Mouse (Mus musculus) CH12.LX (cell line): Measurements from ENCODE around the gene Kcnn1.

Experiments
- CTCF ChIP-seq, 2 experiments: IDR thresholded peaks in 1 of 2; conservative IDR thresholded peaks in 1 of 2; 2 replicates each; pipeline ENCODE4 v1.5.1; 2011 to 2012; ENCODE audit warnings: low read depth in 2 of 2, low read length in 2 of 2, improper control_type of control experiment in 1 of 2, inconsistent platforms in 1 of 2, mild to moderate bottlenecking in 1 of 2, moderate library complexity in 1 of 2
- E2F4 ChIP-seq: IDR thresholded peaks from 2 replicates; pipeline ENCODE4 v1.6.1; 2011; ENCODE audit warnings: low read depth, low read length, improper control_type of control experiment; ENCODE audit not compliant: insufficient replicate concordance
- HCFC1 ChIP-seq: IDR thresholded peaks from 2 replicates; pipeline ENCODE4 v1.6.1; 2012; ENCODE audit warnings: low read depth, mild to moderate bottlenecking, inconsistent platforms, low read length, improper control_type of control experiment
- IRF4 ChIP-seq: IDR thresholded peaks from 2 replicates; pipeline ENCODE4 v1.6.1; 2014; ENCODE audit warnings: low read depth, mild to moderate bottlenecking, inconsistent platforms, low read length, improper control_type of control experiment
- KAT2A ChIP-seq: IDR thresholded peaks from 2 replicates; pipeline ENCODE4 v1.6.1; 2012; ENCODE audit warnings: low read length, improper control_type of control experiment, inconsistent platforms; ENCODE audit not compliant: insufficient replicate concordance
- MAX ChIP-seq: IDR thresholded peaks from 2 replicates; pipeline ENCODE4 v1.6.1; 2011; ENCODE audit warnings: low read length, improper control_type of control experiment
- MYC ChIP-seq: IDR thresholded peaks from 2 replicates; pipeline ENCODE4 v1.6.1; 2011; ENCODE audit warnings: low read depth, mild to moderate bottlenecking, improper control_type of control experiment, low read length
- NRF1 ChIP-seq: IDR thresholded peaks from 2 replicates; pipeline ENCODE4 v1.6.1; 2014; ENCODE audit warnings: low read depth, mild to moderate bottlenecking, inconsistent platforms, low read length, improper control_type of control experiment, moderate library complexity
- POLR2A ChIP-seq: IDR thresholded peaks from 2 replicates; pipeline ENCODE4 v1.6.1; 2011; ENCODE audit warnings: low read depth, mild to moderate bottlenecking, improper control_type of control experiment, low read length
- POLR2AphosphoS2 ChIP-seq: IDR thresholded peaks from 2 replicates; pipeline ENCODE4 v1.6.1; 2011; ENCODE audit warnings: low read depth, low read length, improper control_type of control experiment
- SIN3A ChIP-seq: IDR thresholded peaks from 2 replicates; pipeline ENCODE4 v1.6.1; 2012; ENCODE audit warnings: low read length, improper control_type of control experiment, inconsistent platforms
- ZKSCAN1 ChIP-seq: IDR thresholded peaks from 2 replicates; pipeline ENCODE4 v1.6.1; 2012; ENCODE audit warnings: low read depth, inconsistent platforms, low read length, improper control_type of control experiment, borderline replicate concordance
- ZMIZ1 ChIP-seq: IDR thresholded peaks from 2 replicates; pipeline ENCODE4 v1.6.1; 2012; ENCODE audit warnings: low read depth, mild to moderate bottlenecking, inconsistent platforms, low read length, improper control_type of control experiment

GRCm38 (mm10) chr8:70797081-70798070 is 65.7 kb downstream of the Kcnn1 start:
- TF ChIP-seq CTCF (conservative IDR thresholded peaks at IDR 0.05 in 1 of 2, IDR thresholded peaks at IDR 0.05 in 1 of 2; ENCODE audit: low read depth in 2 of 2, low read length in 2 of 2) (no peak), POLR2A (no peak), KAT2A (no peak), NRF1 (peak; percentile 58; the same call in 1 of the 2 replicates), IRF4 (no peak), ZKSCAN1 (no peak), POLR2AphosphoS2 (no peak), SIN3A (no peak), HCFC1 (no peak), MAX (no peak), MYC (no peak), E2F4 (no peak), ZMIZ1 (no peak)
